Comparison of ENCODE assay signal across 15 mouse cellular contexts in genomic region chr15:7263339-7263738, GRCm38 (mm10).
"Had no signal": no experiment of that assay in that cellular context is flagged by ENCODE, and none has a peak within 500 bp of the region (broad histone marks: within the 10 kb centered on the region; RNA-seq: fewer than 3 reads in every experiment).

No protein-coding gene starts in this region.

- H3K9me3 ChIP-seq: heart, embryonic 13.5 days; heart, embryonic 15.5 days; hindbrain, embryonic 10.5 days; hindbrain, embryonic 12.5 days; limb, embryonic 10.5 days; limb, embryonic 12.5 days; liver, embryonic 13.5 days; liver, embryonic 15.5 days had no signal

- H3K4me2 ChIP-seq: heart, embryonic 13.5 days; heart, embryonic 15.5 days; hindbrain, embryonic 12.5 days; hindbrain, embryonic 14.5 days; limb, embryonic 12.5 days; liver, embryonic 11.5 days; liver, embryonic 13.5 days; liver, embryonic 15.5 days had no signal

- ATAC-seq: inflammation-experienced regulatory T-cells, adult 6 months had no signal

- H3K36me3 ChIP-seq: heart, embryonic 13.5 days; heart, embryonic 15.5 days; hindbrain, embryonic 10.5 days; hindbrain, embryonic 12.5 days; limb, embryonic 10.5 days; limb, embryonic 12.5 days; liver, embryonic 13.5 days; liver, embryonic 15.5 days had no signal

- H3K27me3 ChIP-seq: heart, embryonic 13.5 days; heart, embryonic 15.5 days; hindbrain, embryonic 12.5 days; limb, embryonic 12.5 days; liver, embryonic 13.5 days; liver, embryonic 15.5 days had no signal

- H3K4me3 ChIP-seq: gastrocnemius, adult 2 months; heart, adult 2 months; heart, embryonic 13.5 days; heart, embryonic 15.5 days; hindbrain, embryonic 10.5 days; hindbrain, embryonic 12.5 days; layer of hippocampus, adult 2 months; left cerebral cortex, adult 2 months; limb, embryonic 10.5 days; limb, embryonic 12.5 days; liver, embryonic 13.5 days; liver, embryonic 15.5 days had no signal

- H3K27ac ChIP-seq: gastrocnemius, adult 2 months; heart, adult 2 months; heart, embryonic 13.5 days; heart, embryonic 15.5 days; hindbrain, embryonic 10.5 days; hindbrain, embryonic 12.5 days; hindbrain, embryonic 14.5 days; layer of hippocampus, adult 2 months; left cerebral cortex, adult 2 months; limb, embryonic 10.5 days; limb, embryonic 12.5 days; liver, embryonic 13.5 days; liver, embryonic 15.5 days had no signal

- H3K4me1 ChIP-seq: heart, embryonic 13.5 days; heart, embryonic 15.5 days; hindbrain, embryonic 10.5 days; hindbrain, embryonic 12.5 days; limb, embryonic 10.5 days; limb, embryonic 12.5 days; liver, embryonic 13.5 days; liver, embryonic 15.5 days had no signal

- H3K9ac ChIP-seq: heart, embryonic 13.5 days; heart, embryonic 15.5 days; hindbrain, embryonic 12.5 days; hindbrain, embryonic 14.5 days; limb, embryonic 12.5 days; liver, embryonic 13.5 days; liver, embryonic 15.5 days had no signal
